Mouse (Mus musculus) thymus, adult 2 months (tissue): ENCODE data around the gene Ehd2.

ENCODE experiments used
- CTCF ChIP-seq: fragments of 200-500 bp; IDR thresholded peaks from 2 replicates; pipeline ENCODE4 v1.5.1; 2012; ENCODE audit warnings: mild to moderate bottlenecking, control low read depth, low read length, moderate library complexity, borderline replicate concordance; ENCODE audit not compliant: control insufficient read depth, poor library complexity, insufficient read depth; ENCODE audit errors: extremely low read depth
- POLR2A ChIP-seq: fragments of 200-500 bp; IDR thresholded peaks from 2 replicates; pipeline ENCODE4 v1.6.1; 2012; ENCODE audit warnings: mild to moderate bottlenecking, low read length, control low read depth, moderate library complexity; ENCODE audit not compliant: control insufficient read depth, poor library complexity, insufficient read depth; ENCODE audit errors: extremely low read depth

DNA sequence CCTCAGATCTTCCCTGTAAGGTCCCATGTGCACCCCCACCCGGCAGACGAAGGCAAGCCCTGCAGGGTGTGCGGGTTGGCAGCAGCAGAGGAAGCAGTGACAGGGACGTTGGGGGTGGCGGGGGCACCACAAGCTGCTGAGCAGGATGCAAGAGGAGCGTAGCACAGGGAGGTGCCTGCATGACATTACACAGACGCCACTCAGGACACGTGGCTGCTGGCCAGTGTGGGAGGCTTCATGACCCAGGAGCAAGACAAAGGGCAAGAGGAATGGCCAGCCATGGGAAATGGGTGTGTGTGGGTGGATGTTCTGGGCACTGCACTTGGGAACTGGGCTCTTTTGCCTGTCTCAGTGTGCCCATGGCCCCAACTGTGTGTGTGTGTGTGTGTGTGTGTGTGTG, 12.9 kb upstream of the Ehd2 start:
- TF ChIP-seq CTCF (no peak), POLR2A (no peak)
